Mouse (Mus musculus) C2C12 (cell line): ENCODE results near the gene Lig1.

Source experiments
- CTCF ChIP-seq: IDR thresholded peaks from one replicate; pipeline ENCODE4 v1.5.1; 2011; ENCODE audit not compliant: control insufficient read depth, insufficient read depth, insufficient read length
- USF1 ChIP-seq: IDR thresholded peaks from one replicate; pipeline ENCODE4 v1.6.1; 2011; ENCODE audit warnings: low read depth, mild to moderate bottlenecking, control low read depth, moderate library complexity

DNA sequence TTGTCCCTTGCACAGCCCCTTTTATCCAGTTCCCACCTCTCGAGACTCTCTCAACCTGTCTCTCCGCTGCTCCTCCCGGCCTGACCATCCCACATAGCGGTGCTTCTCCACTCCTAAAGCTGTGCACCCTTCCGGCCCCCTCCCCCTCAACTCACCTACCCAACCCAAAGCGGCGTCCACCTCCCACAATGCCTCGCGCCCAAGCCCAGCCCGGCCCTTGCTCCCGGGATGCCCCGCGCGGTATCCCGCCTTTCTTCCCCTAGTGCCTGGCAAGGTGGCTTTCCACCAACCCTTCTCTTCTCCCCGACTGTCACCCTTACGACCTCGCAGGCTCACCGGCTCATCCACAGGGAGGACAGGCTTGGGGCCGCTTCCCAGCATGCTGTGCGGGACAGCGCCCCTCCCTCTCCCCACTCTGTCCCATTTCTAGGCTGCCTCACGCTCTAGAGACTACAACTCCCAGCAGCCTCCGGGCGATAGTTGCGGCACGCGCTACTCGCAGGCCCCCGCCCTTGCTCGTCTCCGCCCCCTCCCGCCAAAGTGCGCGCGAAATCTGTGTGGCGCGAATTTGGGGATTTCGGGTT is 1.3 kb downstream of the Lig1 start, which contains the start of gene Zswim9:
- TF ChIP-seq USF1 (no peak), CTCF (no peak)
